Mouse (Mus musculus): ENCODE results near the gene Zfp523. TPM values are rescaled to one million over a fixed set of nuclear protein-coding genes. Genes with fewer than 3 reads are reported as not detected.
A peak's percentile ranks its signal among the peaks of the same experiment; 100 is the strongest.

The Zfp523 gene
- 31.0 and 33.2 TPM in 2 replicates for polyA plus RNA-seq (2012; rRNA removed)

DNA sequence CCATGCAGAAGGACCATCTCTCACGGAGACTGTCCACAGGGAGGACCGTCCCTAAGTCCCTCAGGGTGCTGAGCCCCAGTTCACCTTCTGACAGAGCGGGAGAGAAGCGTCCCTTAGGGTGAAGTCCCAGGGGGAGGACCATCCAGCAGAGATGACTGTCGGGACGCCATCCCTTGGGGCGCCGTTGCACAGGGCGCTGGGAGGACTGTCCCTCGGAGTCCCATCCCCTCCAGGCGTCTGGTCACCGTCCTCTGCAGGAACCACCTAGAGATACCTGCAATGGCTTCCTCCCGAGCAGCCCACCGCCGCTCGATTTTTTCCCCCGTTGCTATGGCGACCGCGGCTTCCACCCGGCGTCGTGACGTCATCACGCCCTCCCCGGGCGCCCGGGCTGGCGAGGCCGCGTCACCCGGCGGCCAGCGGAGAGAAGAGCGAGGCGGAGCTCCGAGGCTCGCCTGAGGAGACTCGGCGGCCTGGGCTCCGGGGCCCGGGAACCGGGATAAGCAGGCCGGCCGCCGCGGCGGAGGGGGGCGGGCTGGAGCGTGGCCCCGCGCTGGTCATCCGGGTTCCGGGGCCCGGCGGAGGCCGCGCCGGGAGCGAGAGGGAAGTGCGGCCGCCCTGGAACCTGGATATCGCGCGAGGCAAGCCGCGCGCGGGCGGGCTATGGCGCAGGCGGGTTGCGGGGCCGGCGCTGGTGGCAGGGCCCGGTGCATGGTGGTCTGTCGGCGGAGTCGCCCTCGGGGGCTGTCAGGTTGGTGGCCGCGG, at the start of gene Zfp523:
TSS of gene Zfp523 (plus strand) at position 355 of the 765 bp plus-strand sequence.
- Histone ChIP-seq H3K27me3 (ENCODE audit: control insufficient read depth, insufficient read depth, low read length) (no peaks in the 10 kb centered on the region), H3K4me3 (ENCODE audit: extremely low read depth, insufficient read depth, insufficient read length) (peak within 1 kb of the TSS; percentile 75), H3K36me3 (ENCODE audit: control insufficient read depth, insufficient read depth, low read length) (no peaks in the 10 kb centered on the region), H3K4me1 (ENCODE audit: control insufficient read depth, insufficient read depth, insufficient read length) (no peaks in the 10 kb centered on the region; the same call in none of the 2 replicates), H3K27ac (ENCODE audit: insufficient read depth, low read length) (peak within 1 kb of the TSS; percentile 42; the same call in 1 of the 2 replicates)
- DNase-seq (ENCODE audit: low read depth in 1 of 2, low spot score in 2 of 2) = peak; percentile 71 to 79
- WGBS = under 1% methylated on average over 78 of the region's 82 CpGs
- no peak for TF ChIP-seq POLR2A (IDR thresholded peaks at IDR 0.05; ENCODE audit: low read depth, low read length)
- no peak for TF ChIP-seq CTCF (IDR thresholded peaks at IDR 0.05; ENCODE audit: extremely low read depth, insufficient read depth, insufficient read length, insufficient replicate concordance)

DNA sequence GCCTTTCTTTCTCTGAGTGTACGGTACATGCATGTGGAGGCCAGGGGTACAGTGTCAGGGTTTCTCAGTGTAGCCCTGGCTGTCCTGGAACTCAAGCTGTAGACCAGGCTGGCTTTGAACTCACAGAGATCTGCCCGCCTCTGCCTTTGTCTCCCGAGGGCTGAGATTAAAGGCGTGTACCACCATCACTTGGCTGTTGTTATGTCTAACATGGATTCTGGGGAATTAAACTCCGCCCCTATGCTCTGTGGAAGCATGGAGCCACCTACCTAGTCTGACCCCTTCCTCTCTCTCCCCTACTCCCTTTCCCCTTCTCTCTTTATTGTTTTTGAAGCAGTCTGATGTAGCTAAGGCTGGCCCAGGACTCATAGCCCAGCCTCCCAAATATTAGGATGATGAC, 47.1 kb upstream of the Zfp523 start:
- Histone ChIP-seq H3K27me3 (ENCODE audit: control insufficient read depth, insufficient read depth, low read length) (no peaks in the 10 kb centered on the region), H3K4me1 (ENCODE audit: control insufficient read depth, insufficient read depth, insufficient read length) (no peaks in the 10 kb centered on the region)

DNA sequence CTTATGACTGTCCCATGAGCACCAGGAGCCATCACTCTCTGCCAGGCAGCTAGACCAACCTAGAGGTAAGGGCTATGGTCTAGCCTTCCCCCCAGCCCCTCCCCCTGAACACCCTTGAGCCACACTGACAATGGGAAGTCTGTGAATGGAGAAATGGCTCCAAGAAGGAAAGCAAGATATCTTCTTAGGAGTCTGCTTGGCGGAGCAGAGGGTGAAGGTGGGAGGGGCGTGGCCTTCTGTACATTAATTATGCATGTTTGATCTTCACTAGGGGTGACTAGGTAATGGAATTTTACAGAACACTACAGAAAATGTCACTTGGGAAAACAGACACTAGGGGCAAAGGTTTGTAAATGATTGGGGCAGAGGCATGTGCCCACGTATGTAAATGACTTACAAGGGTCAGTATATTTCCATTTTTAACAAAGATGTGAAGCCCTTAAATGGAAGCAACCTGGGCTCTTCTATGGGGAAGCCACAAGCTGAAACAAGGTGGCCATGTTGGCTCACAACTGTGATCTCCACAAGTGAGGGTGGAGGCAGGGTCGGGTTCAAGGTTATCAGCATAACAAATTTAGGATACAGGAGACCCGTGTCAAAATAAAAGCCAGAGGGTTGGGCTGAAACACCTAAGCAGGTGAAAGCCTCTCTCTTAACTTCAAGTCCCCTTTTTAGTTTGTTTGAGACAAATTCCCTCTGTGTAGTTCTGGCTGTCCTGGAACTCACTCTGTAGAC, 46.4 kb upstream of the Zfp523 start:
- Histone ChIP-seq H3K27ac (ENCODE audit: insufficient read depth, low read length) (no peak overlapping the region), H3K4me3 (ENCODE audit: extremely low read depth, insufficient read depth, insufficient read length) (no peak overlapping the region), H3K27me3 (ENCODE audit: control insufficient read depth, insufficient read depth, low read length) (no peaks in the 10 kb centered on the region), H3K36me3 (ENCODE audit: control insufficient read depth, insufficient read depth, low read length) (no peaks in the 10 kb centered on the region), H3K4me1 (ENCODE audit: control insufficient read depth, insufficient read depth, insufficient read length) (no peaks in the 10 kb centered on the region)
- 81% methylated on average over 5 of the region's 5 CpGs for WGBS
- DNase-seq (ENCODE audit: low read depth in 1 of 2, low spot score in 2 of 2) = no peak
- TF ChIP-seq POLR2A (IDR thresholded peaks at IDR 0.05; ENCODE audit: low read depth, low read length) = no peak
- TF ChIP-seq CTCF (IDR thresholded peaks at IDR 0.05; ENCODE audit: extremely low read depth, insufficient read depth, insufficient read length, insufficient replicate concordance) = no peak

More for the DNA sequence above, 47.1 kb upstream of the Zfp523 start:
- 92% methylated on average over 5 of the region's 5 CpGs for WGBS
- TF ChIP-seq POLR2A (IDR thresholded peaks at IDR 0.05; ENCODE audit: low read depth, low read length) = no peak
- TF ChIP-seq CTCF (IDR thresholded peaks at IDR 0.05; ENCODE audit: extremely low read depth, insufficient read depth, insufficient read length, insufficient replicate concordance) = no peak
- H3K4me3 ChIP-seq (ENCODE audit: extremely low read depth, insufficient read depth, insufficient read length) = no peak overlapping the region
- DNase-seq (ENCODE audit: low read depth in 1 of 2, low spot score in 2 of 2) = no peak
- H3K27ac ChIP-seq (ENCODE audit: insufficient read depth, low read length) = no peak overlapping the region
- H3K36me3 ChIP-seq (ENCODE audit: control insufficient read depth, insufficient read depth, low read length) = no peaks in the 10 kb centered on the region

DNA sequence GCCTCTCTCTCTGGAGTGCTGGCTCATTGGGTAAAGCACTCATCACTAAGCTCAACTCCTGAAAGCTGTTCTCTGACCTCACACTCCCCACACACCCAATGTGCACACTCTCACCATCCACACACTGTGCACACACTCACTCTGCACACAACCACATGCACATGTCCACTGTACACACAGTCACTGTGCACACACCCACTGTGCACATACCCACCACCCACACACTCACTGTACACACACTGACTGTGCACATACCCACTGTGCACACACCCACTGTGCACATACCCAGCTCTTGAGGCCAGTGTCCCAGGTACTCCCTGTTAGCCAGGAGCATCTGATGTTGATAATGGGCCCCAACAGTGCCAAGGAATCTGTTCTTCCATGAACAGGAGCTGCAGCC, 45.8 kb upstream of the Zfp523 start:
- Histone ChIP-seq H3K4me3 (ENCODE audit: extremely low read depth, insufficient read depth, insufficient read length) (no peak overlapping the region), H3K27me3 (ENCODE audit: control insufficient read depth, insufficient read depth, low read length) (no peaks in the 10 kb centered on the region), H3K4me1 (ENCODE audit: control insufficient read depth, insufficient read depth, insufficient read length) (no peaks in the 10 kb centered on the region), H3K27ac (ENCODE audit: insufficient read depth, low read length) (no peak overlapping the region), H3K36me3 (ENCODE audit: control insufficient read depth, insufficient read depth, low read length) (no peaks in the 10 kb centered on the region)
- TF ChIP-seq POLR2A (IDR thresholded peaks at IDR 0.05; ENCODE audit: low read depth, low read length) (no peak), CTCF (IDR thresholded peaks at IDR 0.05; ENCODE audit: extremely low read depth, insufficient read depth, insufficient read length, insufficient replicate concordance) (no peak)
- DNase-seq (ENCODE audit: low read depth in 1 of 2, low spot score in 2 of 2) = no peak

DNA sequence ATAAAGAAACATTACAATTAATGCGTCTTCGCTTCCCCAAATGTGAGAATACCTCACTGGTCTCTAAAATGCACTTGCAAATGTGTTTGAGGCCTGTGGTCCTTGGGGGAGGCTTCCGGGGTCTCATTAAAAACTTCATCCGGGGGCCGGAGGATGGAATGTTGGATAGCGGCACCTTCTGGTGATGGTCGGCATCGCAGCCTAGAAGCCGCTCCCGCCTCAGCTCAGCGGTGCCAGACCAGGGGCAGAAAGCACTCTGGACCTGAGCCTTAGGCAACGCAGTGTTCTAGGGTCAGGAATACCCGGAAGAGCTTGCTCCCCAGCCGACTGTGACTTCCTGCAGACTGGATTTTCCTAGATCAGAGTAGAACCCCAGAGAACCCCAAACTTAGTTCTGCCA, 43.7 kb upstream of the Zfp523 start:
- no peak overlapping the region for H3K4me3 ChIP-seq (ENCODE audit: extremely low read depth, insufficient read depth, insufficient read length)
- no peaks in the 10 kb centered on the region for H3K27me3 ChIP-seq (ENCODE audit: control insufficient read depth, insufficient read depth, low read length)
- H3K27ac ChIP-seq (ENCODE audit: insufficient read depth, low read length) = no peak overlapping the region
- H3K36me3 ChIP-seq (ENCODE audit: control insufficient read depth, insufficient read depth, low read length) = no peaks in the 10 kb centered on the region
- DNase-seq (ENCODE audit: low read depth in 1 of 2, low spot score in 2 of 2) = peak in 1 of 2 experiments; percentile 32
- WGBS = 4% methylated on average over 14 of the region's 14 CpGs
- no peaks in the 10 kb centered on the region for H3K4me1 ChIP-seq (ENCODE audit: control insufficient read depth, insufficient read depth, insufficient read length)
- no peak for TF ChIP-seq POLR2A (IDR thresholded peaks at IDR 0.05; ENCODE audit: low read depth, low read length)
- TF ChIP-seq CTCF (IDR thresholded peaks at IDR 0.05; ENCODE audit: extremely low read depth, insufficient read depth, insufficient read length, insufficient replicate concordance) = peak; percentile 63; the same call in 1 of the 2 replicates

DNA sequence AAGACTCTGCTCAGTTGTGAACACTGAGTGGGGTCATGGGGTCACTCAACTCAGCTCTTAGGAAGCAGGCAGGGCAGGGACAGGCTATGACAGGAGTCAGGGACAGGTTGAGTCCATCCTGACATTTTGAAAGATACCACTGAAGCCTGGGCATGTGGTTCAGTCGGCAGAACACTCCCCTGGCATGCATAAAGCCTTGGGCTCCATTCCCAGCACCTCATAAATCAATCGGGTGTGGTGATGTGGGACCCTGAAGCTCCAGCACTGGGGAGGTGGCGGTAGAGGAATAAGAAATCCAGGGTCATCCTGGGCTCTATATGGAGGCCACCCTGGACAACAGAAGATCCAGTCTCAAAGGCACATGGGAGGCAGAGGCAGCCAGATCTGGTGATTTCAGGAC, 41.4 kb upstream of the Zfp523 start:
- no peaks in the 10 kb centered on the region for H3K4me1 ChIP-seq (ENCODE audit: control insufficient read depth, insufficient read depth, insufficient read length)
- H3K27ac ChIP-seq (ENCODE audit: insufficient read depth, low read length) = no peak overlapping the region
- H3K4me3 ChIP-seq (ENCODE audit: extremely low read depth, insufficient read depth, insufficient read length) = no peak overlapping the region
- no peak for TF ChIP-seq POLR2A (IDR thresholded peaks at IDR 0.05; ENCODE audit: low read depth, low read length)
- no peak for TF ChIP-seq CTCF (IDR thresholded peaks at IDR 0.05; ENCODE audit: extremely low read depth, insufficient read depth, insufficient read length, insufficient replicate concordance)
- no peak for DNase-seq (ENCODE audit: low read depth in 1 of 2, low spot score in 2 of 2)
- 87% methylated on average over 3 of the region's 3 CpGs for WGBS
- no peaks in the 10 kb centered on the region for H3K27me3 ChIP-seq (ENCODE audit: control insufficient read depth, insufficient read depth, low read length)
- no peaks in the 10 kb centered on the region for H3K36me3 ChIP-seq (ENCODE audit: control insufficient read depth, insufficient read depth, low read length)
